Mouse (Mus musculus): Measurements from ENCODE around the gene Fbxo47. TPM values are rescaled to one million over a fixed set of nuclear protein-coding genes. Genes with fewer than 3 reads are reported as not detected.
A peak's percentile ranks its signal among the peaks of the same experiment; 100 is the strongest.
"Not testable (repeated sequence)": the region's sequence is repeated elsewhere in the genome, so short reads cannot be mapped to it uniquely, and the experiment has no call there.

Fbxo47 gene
- polyA plus RNA-seq, 1 experiment from 2014 or later: 0.29 TPM

DNA sequence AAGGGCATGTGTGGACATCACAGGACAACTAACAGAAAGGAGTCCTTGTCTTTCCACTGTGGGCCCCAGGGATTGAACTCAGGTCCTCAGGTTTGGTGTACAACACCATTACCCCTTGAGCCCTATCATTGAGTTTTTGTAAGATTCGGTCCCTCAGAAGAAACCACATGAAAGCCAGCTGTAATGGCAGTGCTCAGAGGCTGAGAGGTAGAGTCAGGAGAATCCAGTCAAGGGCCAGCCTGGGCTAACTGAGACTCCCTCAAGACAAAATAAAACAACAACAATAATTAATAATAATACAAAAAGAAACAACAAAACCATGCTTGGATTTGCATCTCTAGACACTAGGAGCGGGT is 43.8 kb downstream of the Fbxo47 start:
- ATAC-seq (ENCODE audit: low FRiP score, low TSS enrichment) (no peak), DNase-seq (ENCODE audit: low spot score) (no peak)
- no peak overlapping the region for H3K27ac ChIP-seq (replicated peaks)
- H3K27me3 ChIP-seq (ENCODE audit: control insufficient read depth, insufficient read depth, low read length): no peaks in the 10 kb centered on the region
- H3K9ac ChIP-seq (ENCODE audit: low read length): no peak overlapping the region
- no peaks in the 10 kb centered on the region for H3K9me3 ChIP-seq (ENCODE audit: control insufficient read depth, low read length)
- no peak overlapping the region for H3K4me2 ChIP-seq (replicated peaks; ENCODE audit: low read depth)
- no peaks in the 10 kb centered on the region for H3K4me1 ChIP-seq (replicated peaks; ENCODE audit: control insufficient read depth, insufficient read depth)
- 66% methylated on average over 2 of the region's 2 CpGs for WGBS
- no peak overlapping the region for H3K4me3 ChIP-seq (ENCODE audit: low read depth, low read length)
- H3K36me3 ChIP-seq (ENCODE audit: control insufficient read depth, insufficient read depth, low read length): peaks cover 6% of the 10 kb centered on the region; the same call in 1 of the 2 replicates
- no peak for TF ChIP-seq CTCF (IDR thresholded peaks at IDR 0.05; ENCODE audit: low read depth)
- no peak for TF ChIP-seq EP300 (optimal IDR thresholded peaks at IDR 0.05)

DNA sequence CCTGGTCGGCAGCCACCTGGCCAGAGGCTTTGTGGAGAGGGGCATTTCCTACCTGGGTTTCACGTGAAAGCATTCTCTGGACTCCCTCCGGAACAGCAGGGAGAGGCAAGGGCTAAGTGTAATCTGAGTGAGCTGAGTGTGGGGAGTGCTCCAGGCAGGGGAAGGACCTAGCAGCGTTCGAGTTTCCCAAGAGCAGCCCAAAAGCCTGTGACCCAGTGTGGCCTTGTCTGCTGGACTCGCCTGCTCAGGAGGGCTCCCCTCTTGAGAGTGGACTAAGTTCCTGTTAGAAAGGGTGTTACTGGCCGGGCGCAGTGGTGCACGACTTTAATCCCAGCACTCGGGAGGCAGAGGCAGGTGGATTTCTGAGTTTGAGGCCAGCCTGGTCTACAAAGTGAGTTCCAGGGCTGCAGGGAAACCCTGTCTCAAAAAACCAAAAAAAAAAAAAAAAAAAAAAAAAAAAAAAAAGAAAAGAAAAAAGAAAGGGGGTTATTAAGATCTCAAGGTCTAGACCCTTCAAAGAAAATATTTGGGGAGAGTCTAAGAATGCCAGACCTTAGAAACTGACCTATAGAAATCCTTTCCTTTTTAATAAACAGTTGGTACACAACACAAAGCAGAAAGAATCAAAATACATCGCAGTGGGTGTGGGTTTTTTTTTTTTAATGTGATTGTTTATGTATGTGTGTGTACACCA is 44.4 kb downstream of the Fbxo47 start:
- 53% methylated on average over 11 of the region's 11 CpGs for WGBS
- no peak overlapping the region for H3K4me3 ChIP-seq (ENCODE audit: low read depth, low read length)
- no peak for ATAC-seq (ENCODE audit: low FRiP score, low TSS enrichment)
- no peak for TF ChIP-seq EP300 (optimal IDR thresholded peaks at IDR 0.05)
- TF ChIP-seq CTCF (IDR thresholded peaks at IDR 0.05; ENCODE audit: low read depth): no peak
- H3K27ac ChIP-seq (replicated peaks): no peak overlapping the region; the same call in 1 of the 2 replicates
- H3K4me1 ChIP-seq (replicated peaks; ENCODE audit: control insufficient read depth, insufficient read depth): no peaks in the 10 kb centered on the region
- DNase-seq (ENCODE audit: low spot score): no peak
- peaks cover 12% of the 10 kb centered on the region for H3K36me3 ChIP-seq (ENCODE audit: control insufficient read depth, insufficient read depth, low read length)
- H3K27me3 ChIP-seq (ENCODE audit: control insufficient read depth, insufficient read depth, low read length): no peaks in the 10 kb centered on the region
- no peak overlapping the region for H3K4me2 ChIP-seq (replicated peaks; ENCODE audit: low read depth)
- no peaks in the 10 kb centered on the region for H3K9me3 ChIP-seq (ENCODE audit: control insufficient read depth, low read length)
- H3K9ac ChIP-seq (ENCODE audit: low read length): no peak overlapping the region

GRCm38 (mm10) chr11:97838779-97839440 is 45.0 kb downstream of the Fbxo47 start:
- no peak overlapping the region; the same call in 1 of the 2 replicates for H3K27ac ChIP-seq (replicated peaks)
- H3K9ac ChIP-seq (ENCODE audit: low read length): no peak overlapping the region

GRCm38 (mm10) chr11:97837641-97838149 is 46.3 kb downstream of the Fbxo47 start:
- no peaks in the 10 kb centered on the region for H3K27me3 ChIP-seq (ENCODE audit: control insufficient read depth, insufficient read depth, low read length)
- no peak overlapping the region for H3K4me2 ChIP-seq (replicated peaks; ENCODE audit: low read depth)
- H3K9ac ChIP-seq (ENCODE audit: low read length): no peak overlapping the region
- H3K36me3 ChIP-seq (ENCODE audit: control insufficient read depth, insufficient read depth, low read length): peaks cover 22% of the 10 kb centered on the region
- no peaks in the 10 kb centered on the region for H3K4me1 ChIP-seq (replicated peaks; ENCODE audit: control insufficient read depth, insufficient read depth)
- WGBS: 81% methylated on average over 7 of the region's 7 CpGs
- H3K27ac ChIP-seq (replicated peaks): no peak overlapping the region
- no peak overlapping the region for H3K4me3 ChIP-seq (ENCODE audit: low read depth, low read length)
- no peaks in the 10 kb centered on the region for H3K9me3 ChIP-seq (ENCODE audit: control insufficient read depth, low read length)
- TF ChIP-seq CTCF (IDR thresholded peaks at IDR 0.05; ENCODE audit: low read depth): no peak
- no peak for TF ChIP-seq EP300 (optimal IDR thresholded peaks at IDR 0.05)
- no peak for ATAC-seq (ENCODE audit: low FRiP score, low TSS enrichment)
- DNase-seq (ENCODE audit: low spot score): no peak

More at GRCm38 (mm10) chr11:97838779-97839440, 45.0 kb downstream of the Fbxo47 start:
- Histone ChIP-seq H3K4me1 (replicated peaks; ENCODE audit: control insufficient read depth, insufficient read depth) (no peaks in the 10 kb centered on the region), H3K36me3 (ENCODE audit: control insufficient read depth, insufficient read depth, low read length) (peaks cover 19% of the 10 kb centered on the region), H3K9me3 (ENCODE audit: control insufficient read depth, low read length) (no peaks in the 10 kb centered on the region), H3K4me3 (ENCODE audit: low read depth, low read length) (no peak overlapping the region), H3K27me3 (ENCODE audit: control insufficient read depth, insufficient read depth, low read length) (no peaks in the 10 kb centered on the region), H3K4me2 (replicated peaks; ENCODE audit: low read depth) (no peak overlapping the region)
- DNase-seq (ENCODE audit: low spot score) (no peak), ATAC-seq (ENCODE audit: low FRiP score, low TSS enrichment) (0 out of 2 replicates have a peak, but pooled peaks have one; percentile 6)
- no peak for TF ChIP-seq EP300 (optimal IDR thresholded peaks at IDR 0.05)
- TF ChIP-seq CTCF (IDR thresholded peaks at IDR 0.05; ENCODE audit: low read depth): no peak
- 35% methylated on average over 10 of the region's 10 CpGs for WGBS

GRCm38 (mm10) chr11:97837051-97837450 is 46.9 kb downstream of the Fbxo47 start:
- 68% methylated on average over 9 of the region's 9 CpGs for WGBS
- DNase-seq (ENCODE audit: low spot score): peak; percentile 55
- H3K4me3 ChIP-seq (ENCODE audit: low read depth, low read length); H3K9ac ChIP-seq (ENCODE audit: low read length); H3K4me2 ChIP-seq (replicated peaks; ENCODE audit: low read depth); H3K27me3 ChIP-seq (ENCODE audit: control insufficient read depth, insufficient read depth, low read length); H3K4me1 ChIP-seq (replicated peaks; ENCODE audit: control insufficient read depth, insufficient read depth); H3K27ac ChIP-seq (replicated peaks); H3K9me3 ChIP-seq (ENCODE audit: control insufficient read depth, low read length): not testable (repeated sequence)
- peak; percentile 43; the same call in 1 of the 2 replicates for ATAC-seq (ENCODE audit: low FRiP score, low TSS enrichment)
- H3K36me3 ChIP-seq (ENCODE audit: control insufficient read depth, insufficient read depth, low read length): peaks cover 22% of the 10 kb centered on the region

DNA sequence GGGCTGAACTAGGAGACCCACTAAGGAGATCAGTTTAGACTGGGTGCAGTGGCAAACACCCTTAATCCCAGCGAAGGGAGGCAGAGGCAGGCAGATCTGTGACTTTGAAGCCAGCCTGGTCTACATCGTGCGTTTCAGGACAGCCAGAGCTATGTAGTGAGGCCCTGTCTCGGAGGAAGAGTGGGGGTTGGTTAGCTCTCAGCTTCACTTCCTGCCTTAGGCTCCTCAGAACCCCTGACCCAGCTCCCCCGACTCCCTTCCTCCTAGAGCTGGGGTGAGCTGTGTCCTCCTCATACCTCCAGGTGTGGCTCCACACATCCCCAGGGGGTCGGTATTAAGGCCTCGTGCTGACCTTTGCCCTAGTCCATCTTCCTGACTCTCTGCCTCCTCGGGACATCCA is 47.4 kb downstream of the Fbxo47 start:
- WGBS: 61% methylated on average over 8 of the region's 8 CpGs
- Histone ChIP-seq H3K4me1 (replicated peaks; ENCODE audit: control insufficient read depth, insufficient read depth) (no peaks in the 10 kb centered on the region), H3K27ac (replicated peaks) (0 out of 2 replicates have a peak overlapping the region, but pooled peaks have one; percentile 30), H3K4me2 (replicated peaks; ENCODE audit: low read depth) (no peak overlapping the region), H3K9me3 (ENCODE audit: control insufficient read depth, low read length) (no peaks in the 10 kb centered on the region), H3K9ac (ENCODE audit: low read length) (no peak overlapping the region), H3K27me3 (ENCODE audit: control insufficient read depth, insufficient read depth, low read length) (no peaks in the 10 kb centered on the region), H3K4me3 (ENCODE audit: low read depth, low read length) (no peak overlapping the region), H3K36me3 (ENCODE audit: control insufficient read depth, insufficient read depth, low read length) (peaks cover 22% of the 10 kb centered on the region)
- TF ChIP-seq CTCF (IDR thresholded peaks at IDR 0.05; ENCODE audit: low read depth) (no peak), EP300 (optimal IDR thresholded peaks at IDR 0.05) (no peak)
- ATAC-seq (ENCODE audit: low FRiP score, low TSS enrichment): no peak
- DNase-seq (ENCODE audit: low spot score): no peak
